Mouse (Mus musculus): Measurements from ENCODE around the gene Atf7ip2.

Atf7ip2 gene

DNA sequence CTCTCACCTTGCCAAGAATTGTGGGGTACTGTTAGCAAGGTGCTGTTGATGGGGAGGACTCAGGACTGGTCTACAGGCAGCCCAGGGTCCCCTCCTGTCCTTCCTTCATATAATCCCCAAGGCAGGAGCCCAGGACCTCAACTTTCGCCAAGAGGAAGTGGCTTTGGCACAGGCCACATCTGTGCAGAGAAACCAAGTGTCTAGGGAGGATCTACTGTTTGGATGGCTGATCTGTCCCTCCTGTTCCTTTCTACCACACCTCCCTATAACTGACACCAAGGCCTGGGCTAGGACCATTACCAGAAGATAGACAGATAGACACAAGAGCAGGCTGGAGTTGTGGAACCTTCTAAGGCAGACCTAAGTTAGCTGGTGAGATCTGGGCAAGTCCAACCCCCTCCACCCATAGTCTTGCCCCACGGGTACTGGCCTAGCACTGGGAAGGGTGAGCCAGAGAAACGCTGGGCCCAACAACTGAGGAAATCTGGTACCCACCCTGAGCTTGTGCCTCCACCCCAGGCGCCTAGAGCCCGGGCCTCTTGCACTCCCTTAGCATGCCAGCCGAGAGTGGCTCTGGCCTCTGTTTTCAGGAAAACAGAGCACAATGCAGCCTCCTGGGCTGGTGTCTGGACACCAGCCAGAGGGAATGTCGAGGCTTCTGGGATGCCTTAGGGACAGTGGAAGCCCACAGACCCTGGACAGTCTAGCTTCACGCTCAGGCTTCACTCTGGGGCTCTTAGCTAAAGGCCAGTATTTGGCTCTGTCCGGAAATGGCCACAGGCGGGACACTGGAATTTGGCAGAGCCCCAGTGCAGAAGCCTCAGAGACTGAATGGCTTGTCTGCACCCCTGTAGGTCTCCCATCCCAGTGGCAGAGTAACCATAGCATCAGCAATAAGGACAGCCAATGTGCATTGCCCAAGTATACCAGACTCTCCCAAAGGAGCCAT lies 105.5 kb downstream of the Atf7ip2 start:
- no peak for DNase-seq

DNA sequence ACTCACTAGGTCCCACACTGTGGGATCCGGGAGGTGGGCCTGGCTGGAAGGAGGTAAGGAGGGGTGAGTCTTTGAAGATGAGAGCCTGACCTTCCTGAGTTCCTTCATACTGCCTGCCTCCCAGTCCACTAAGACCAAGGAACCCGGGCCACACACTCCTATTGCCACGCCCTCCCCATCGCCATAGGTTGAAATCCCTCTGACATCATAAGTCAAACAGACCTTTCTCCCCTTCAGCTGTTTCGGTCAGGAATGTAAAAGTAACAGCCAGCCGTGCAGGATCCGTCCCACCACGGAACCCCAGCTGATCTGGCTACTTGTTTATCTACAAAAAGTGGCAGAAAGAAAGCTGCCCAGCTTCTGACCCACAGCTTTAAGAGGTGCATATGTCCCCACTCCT lies 107.1 kb downstream of the Atf7ip2 start:
- no peak for DNase-seq

DNA sequence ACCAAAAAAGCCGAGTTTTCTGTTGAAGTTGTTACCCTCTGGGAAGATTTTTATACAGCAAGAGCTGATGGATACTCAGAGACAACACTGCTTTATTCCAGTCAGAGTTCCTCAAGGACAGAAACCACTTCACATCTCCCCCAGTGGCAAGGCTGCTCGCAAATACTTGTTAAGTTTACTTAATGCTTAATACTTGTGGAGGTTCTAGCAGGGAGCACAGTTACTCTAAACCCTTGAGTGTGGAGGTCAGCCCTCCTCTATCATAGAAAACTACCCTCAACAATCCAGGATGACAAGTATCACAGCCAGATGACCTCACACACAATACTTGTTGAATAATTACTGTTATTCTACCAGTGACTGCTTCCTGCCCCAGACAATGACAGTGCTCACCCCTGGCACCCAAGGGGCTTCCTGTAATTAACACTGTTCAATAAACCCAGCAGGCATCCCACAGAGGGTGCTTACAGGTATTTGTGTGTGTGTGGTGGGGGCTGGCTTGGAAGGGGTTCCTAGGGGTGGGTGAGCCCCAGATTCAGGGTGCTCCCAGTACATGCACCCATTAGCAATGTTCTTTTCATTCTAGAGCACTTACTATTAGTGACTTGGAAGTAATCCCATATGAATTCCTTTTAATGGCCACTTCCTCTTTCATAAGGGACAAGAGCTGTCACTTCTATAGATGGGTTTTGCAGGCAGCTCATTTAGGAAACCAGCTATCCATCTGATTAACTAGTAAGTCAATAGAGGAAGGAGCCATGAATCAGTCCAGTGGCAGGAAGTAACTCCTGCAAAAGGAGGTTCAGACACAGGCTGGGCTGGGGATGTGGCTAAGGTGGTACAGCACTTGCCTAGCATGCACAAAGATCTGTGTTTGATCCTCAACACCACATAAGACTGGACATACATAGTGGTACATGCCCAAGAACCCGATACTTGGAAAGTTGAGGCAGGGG lies 108.0 kb downstream of the Atf7ip2 start:
- DNase-seq = no peak

Data from kidney, adult 8-10 months (tissue).